Mouse (Mus musculus): ENCODE results near the gene Ccr7.

DNA sequence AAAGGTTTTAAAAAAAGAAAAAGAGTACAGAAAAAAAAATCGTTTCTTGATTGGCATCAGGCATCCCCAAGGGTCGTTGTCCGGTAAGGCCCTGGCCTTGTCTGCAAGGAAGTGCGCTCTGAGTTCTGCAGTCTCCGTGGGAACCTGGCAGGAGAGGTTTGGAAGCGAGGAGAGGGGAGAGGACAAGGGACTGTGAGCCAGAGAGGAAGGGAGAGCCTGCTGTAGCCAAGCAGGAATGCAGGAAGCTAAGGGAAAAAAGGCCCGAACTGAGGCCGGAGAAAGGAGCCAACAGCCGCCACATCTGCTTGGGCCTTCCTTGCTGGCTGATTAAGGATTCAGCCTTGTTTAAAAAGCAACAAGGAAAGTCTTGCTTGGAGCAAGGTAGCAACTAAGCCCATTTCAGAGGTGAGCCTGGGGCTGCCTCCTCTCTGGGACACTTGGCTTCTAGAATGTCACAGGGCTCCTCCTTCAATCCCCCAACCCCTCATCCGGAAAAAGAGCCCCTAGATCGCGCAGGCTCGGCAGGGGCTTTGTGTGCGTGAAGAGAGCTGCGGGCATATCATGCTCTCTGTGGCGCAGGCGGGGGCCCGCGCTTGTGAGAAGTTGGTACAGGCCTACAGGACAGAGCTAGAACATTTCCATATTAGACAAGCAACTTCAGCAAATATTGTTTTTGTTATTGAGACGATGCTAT is 34.2 kb downstream of the Ccr7 start:
- TF ChIP-seq ZNF384 (IDR thresholded peaks at IDR 0.05; ENCODE audit: low read depth, low read length) (no peak), MAFK (IDR thresholded peaks at IDR 0.05; ENCODE audit: insufficient read depth, low read depth, low read length) (no peak), HCFC1 (IDR thresholded peaks at IDR 0.05; ENCODE audit: borderline replicate concordance, insufficient read depth, low read length) (no peak), CHD2 (IDR thresholded peaks at IDR 0.05; ENCODE audit: low read depth, low read length) (no peak), ZC3H11A (IDR thresholded peaks at IDR 0.05; ENCODE audit: borderline replicate concordance, low read depth, low read length) (no peak)
